In the genomic region with DNA sequence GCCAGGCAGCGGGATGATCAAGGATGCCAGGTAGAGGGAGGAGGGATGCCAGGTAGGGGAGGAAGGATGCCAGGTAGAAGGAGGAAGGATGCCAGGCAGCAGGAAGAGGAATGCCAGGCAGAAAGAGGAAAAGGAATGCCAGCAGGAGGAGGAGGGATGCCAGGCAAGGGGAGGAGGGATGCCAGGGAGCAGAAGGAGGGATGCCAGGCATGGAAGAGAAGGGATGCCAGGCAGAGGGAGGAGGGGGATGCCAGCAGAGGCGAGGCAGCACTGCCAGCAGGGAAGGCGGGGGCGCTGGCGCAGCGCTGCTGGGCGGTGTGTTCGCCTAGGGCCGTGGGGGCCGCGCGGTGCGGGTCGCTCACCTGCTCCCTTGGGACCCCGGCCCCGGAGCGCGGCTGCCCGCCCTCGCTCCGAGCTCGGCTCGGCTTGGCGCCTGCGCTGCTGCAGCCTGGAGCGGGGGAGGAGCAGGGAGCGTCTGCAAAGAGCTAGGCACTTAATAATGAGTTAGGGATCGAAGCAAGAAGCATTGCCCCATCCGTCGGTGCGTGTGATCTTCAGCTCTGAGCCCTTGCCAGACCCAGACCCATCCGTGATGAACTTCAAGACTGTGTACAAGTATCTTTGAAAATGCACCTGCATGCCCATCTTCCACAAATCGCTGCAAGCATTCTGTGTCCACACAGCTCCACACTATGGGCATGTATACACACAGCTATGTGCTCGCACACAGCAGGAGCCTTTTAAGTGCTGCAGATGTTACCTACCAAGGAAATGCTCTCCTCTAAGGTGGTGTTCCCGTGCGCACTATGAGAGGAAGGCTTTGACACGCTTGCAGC, we compare ENCODE assay signal across 9 mouse cellular contexts. TPM values are rescaled to one million over a fixed set of nuclear protein-coding genes. Genes with fewer than 3 reads are reported as not detected.
DNase-seq lines count a peak whose midpoint lies in the region; ATAC-seq lines count a peak whose summit lies in the region.
"Had no signal": no experiment of that assay in that cellular context is flagged by ENCODE, and none has a peak within 500 bp of the region (broad histone marks: within the 10 kb centered on the region; RNA-seq: fewer than 3 reads in every experiment).

A gene (minus strand): TSS at position 426 of the 836 bp plus-strand sequence.

- 5% methylated on average over 37 of the region's 37 CpGs for WGBS in hindbrain, embryonic 11.5 days
- WGBS in midbrain, embryonic 14.5 days, result 2% methylated on average over 37 of the region's 37 CpGs

- H3K9ac ChIP-seq in hindbrain, embryonic 11.5 days (ENCODE audit: low read depth, low read length), result peak within 1 kb of the TSS; percentile 79
- H3K9ac ChIP-seq in midbrain, embryonic 14.5 days (replicated peaks; ENCODE audit: low read length), result peak within 1 kb of the TSS; percentile 96

- DNase-seq in heart, adult 11 months, result peak; percentile 92
- no peak for DNase-seq in heart, adult 9 months (ENCODE audit: low spot score in 2 of 2)
- DNase-seq in cerebellum, adult 9-11 months, result peak; percentile 97
- DNase-seq in frontal cortex, postnatal 10 days (ENCODE audit: low spot score in 2 of 2), result peak; percentile 69 to 74
- peak; percentile 80 for DNase-seq in hindbrain, embryonic 11.5 days (ENCODE audit: low spot score)
- DNase-seq in layer of hippocampus, postnatal 36 days, result peak; percentile 86 to 87
- peak; percentile 92 for DNase-seq in midbrain, embryonic 14.5 days
- DNase-seq in testis, postnatal 14 days (ENCODE audit: low spot score), result peak; percentile 70

- H3K27ac ChIP-seq in hindbrain, embryonic 11.5 days (ENCODE audit: low read depth, low read length), result no peak within 1 kb of the TSS
- peak within 1 kb of the TSS; percentile 32 for H3K27ac ChIP-seq in midbrain, embryonic 14.5 days (replicated peaks; ENCODE audit: low read depth, low read length)
- H3K27ac ChIP-seq: macrophage had no signal

- ATAC-seq in hindbrain, embryonic 11.5 days (ENCODE audit: low FRiP score), result peak; percentile 82
- ATAC-seq in midbrain, embryonic 14.5 days (ENCODE audit: low FRiP score, low TSS enrichment), result peak; percentile 83

- H3K9me3 ChIP-seq in hindbrain, embryonic 11.5 days (ENCODE audit: control insufficient read depth, low read length), result no peaks in the 10 kb centered on the region
- no peaks in the 10 kb centered on the region for H3K9me3 ChIP-seq in midbrain, embryonic 14.5 days (ENCODE audit: control insufficient read depth, low read length)

- no peaks in the 10 kb centered on the region for H3K4me1 ChIP-seq in hindbrain, embryonic 11.5 days (replicated peaks; ENCODE audit: control insufficient read depth, insufficient read depth, low read length)
- H3K4me1 ChIP-seq in midbrain, embryonic 14.5 days (ENCODE audit: control insufficient read depth, insufficient read depth, low read length), result peaks cover 17% of the 10 kb centered on the region

- peak within 1 kb of the TSS; percentile 85 for H3K4me2 ChIP-seq in hindbrain, embryonic 11.5 days (replicated peaks; ENCODE audit: low read depth, low read length)
- peak within 1 kb of the TSS; percentile 74 for H3K4me2 ChIP-seq in midbrain, embryonic 14.5 days (ENCODE audit: low read length)

- H3K36me3 ChIP-seq in hindbrain, embryonic 11.5 days (ENCODE audit: control insufficient read depth, insufficient read depth, low read length), result no peaks in the 10 kb centered on the region
- no peaks in the 10 kb centered on the region for H3K36me3 ChIP-seq in midbrain, embryonic 14.5 days (ENCODE audit: control insufficient read depth, insufficient read depth, low read length)

- peaks cover 7% of the 10 kb centered on the region for H3K27me3 ChIP-seq in hindbrain, embryonic 11.5 days (ENCODE audit: control insufficient read depth, insufficient read depth, low read length)
- no peaks in the 10 kb centered on the region for H3K27me3 ChIP-seq in midbrain, embryonic 14.5 days (ENCODE audit: control insufficient read depth, insufficient read depth, low read length)

- peak within 1 kb of the TSS; percentile 51 for H3K4me3 ChIP-seq in hindbrain, embryonic 11.5 days (ENCODE audit: low read depth, low read length)
- peak within 1 kb of the TSS; percentile 62 for H3K4me3 ChIP-seq in midbrain, embryonic 14.5 days (replicated peaks; ENCODE audit: low read depth, low read length)

RNA-seq across cellular contexts. Expression of the gene that starts here (rescaled TPM):
- polyA plus RNA-seq in hindbrain, embryonic 11.5 days (2014; fragmentation: Nextera tagmentation; extraction: Ambion mirVana), result 42.3 and 45.9 TPM in 2 replicates
- total RNA-seq in layer of hippocampus, postnatal 36 days (2021), result 10 to 100 TPM; 88.0 to 89.8 TPM
- polyA plus RNA-seq in midbrain, embryonic 14.5 days (2014; fragmentation: Nextera tagmentation; extraction: Ambion mirVana), result 158 and 199 TPM in 2 replicates

Comparison
In these comparisons a context has a peak if more than half of its experiments do, and no peak if none do; other contexts are left out.
1. DNase-seq: peak in heart, adult 11 months (single experiment), cerebellum, adult 9-11 months (single experiment), frontal cortex, postnatal 10 days (2 of 2), hindbrain, embryonic 11.5 days (single experiment), layer of hippocampus, postnatal 36 days (2 of 2), midbrain, embryonic 14.5 days (single experiment) and testis, postnatal 14 days (single experiment); none in heart, adult 9 months (0 of 2).